Mouse (Mus musculus): ENCODE data around the gene Nubp2.

GRCm38 (mm10) chr17:24898041-24898854, 12.1 kb upstream of the Nubp2 start:
- TF ChIP-seq CTCF (IDR thresholded peaks at IDR 0.05), result no peak
- no peak for TF ChIP-seq EP300 (IDR thresholded peaks at IDR 0.05)

Data from lung, postnatal 0 days (tissue).